Mouse (Mus musculus): ENCODE data around the gene Rara.

DNA sequence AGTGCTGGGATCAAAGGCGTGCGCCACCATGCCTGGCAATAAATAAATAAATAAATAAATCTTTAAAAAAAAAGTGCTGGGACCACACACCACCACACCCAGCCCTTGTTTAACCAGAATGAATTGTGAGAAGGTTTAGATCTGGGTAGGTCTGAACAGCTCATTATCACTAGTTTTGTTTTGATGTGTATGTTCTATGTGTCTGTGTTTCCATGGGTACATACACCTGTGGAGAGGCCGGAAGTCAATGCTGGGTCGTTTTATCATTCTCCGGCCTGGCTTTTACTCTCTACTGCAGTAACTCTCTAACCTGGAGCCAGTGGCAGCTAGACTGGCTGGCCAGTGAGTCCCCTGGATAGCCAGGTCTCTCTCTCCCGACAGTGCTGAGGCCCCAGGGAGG, 63.2 kb downstream of the Rara start:
- TF ChIP-seq CTCF (IDR thresholded peaks at IDR 0.05) (no peak), EP300 (IDR thresholded peaks at IDR 0.05; ENCODE audit: insufficient read depth, low read depth, low read length) (no peak), POLR2A (IDR thresholded peaks at IDR 0.05; ENCODE audit: insufficient read depth, low read depth, low read length) (no peak)

All from heart, adult 2 months (tissue).